Mouse (Mus musculus) activated CD4-positive, CD25-positive, alpha-beta regulatory T cell, adult 4 months (primary cell): ENCODE data around the gene Pramel1. TPM values are rescaled to one million over a fixed set of nuclear protein-coding genes. Genes with fewer than 3 reads are reported as not detected.
A peak's percentile ranks its signal among the peaks of the same experiment; 100 is the strongest.
"Not testable (repeated sequence)": the region's sequence is repeated elsewhere in the genome, so short reads cannot be mapped to it uniquely, and the experiment has no call there.

Experiments
- ATAC-seq: one replicate; pipeline ENCODE4 v1.8.0; 2017
- polyA plus RNA-seq, 2 experiments: library from polyadenylated mRNA; unstranded; fragments of 100-300 nt; shearing (Covaris generic); gene quantifications; one replicate each; pipeline ENCODE4 v1.2.1; 2017

The Pramel1 gene
- polyA plus RNA-seq = not detected

DNA sequence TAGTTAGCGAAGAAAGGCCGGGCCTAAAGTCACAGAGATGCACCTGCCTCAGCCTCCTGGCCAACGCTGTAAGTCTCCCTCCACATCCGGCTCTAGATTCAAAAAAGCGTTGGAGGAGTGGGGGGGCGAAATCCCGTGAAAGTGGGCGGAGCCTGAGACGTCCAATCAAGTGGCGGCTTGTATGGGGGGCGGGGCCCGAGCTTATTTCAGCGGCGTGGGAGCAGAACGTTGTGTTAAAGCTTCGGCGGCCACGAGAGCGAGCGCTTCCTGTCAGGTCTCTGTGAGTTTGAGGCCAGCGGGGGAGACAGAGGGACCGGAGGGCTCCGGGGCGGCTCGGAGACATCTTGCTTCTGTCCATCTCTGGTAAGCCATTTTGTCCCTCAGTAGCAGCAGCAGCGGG is at the start of gene Pramel1:
Gene Pramel1 (plus strand): TSS at position 248 of the 400 bp plus-strand sequence.
- no peak for ATAC-seq

GRCm38 (mm10) chr4:143345491-143345890 is 48.7 kb upstream of the Pramel1 start:
- not testable (repeated sequence) for ATAC-seq

- ATAC-seq = no peak
Observed at GRCm38 (mm10) chr4:143348678-143349077, 45.5 kb upstream of the Pramel1 start.

- ATAC-seq = no peak
Observed at GRCm38 (mm10) chr4:143349484-143349906, 44.7 kb upstream of the Pramel1 start, which contains the start of gene Lrrc38. Gene Lrrc38 (plus strand): TSS chr4:143349757.

DNA sequence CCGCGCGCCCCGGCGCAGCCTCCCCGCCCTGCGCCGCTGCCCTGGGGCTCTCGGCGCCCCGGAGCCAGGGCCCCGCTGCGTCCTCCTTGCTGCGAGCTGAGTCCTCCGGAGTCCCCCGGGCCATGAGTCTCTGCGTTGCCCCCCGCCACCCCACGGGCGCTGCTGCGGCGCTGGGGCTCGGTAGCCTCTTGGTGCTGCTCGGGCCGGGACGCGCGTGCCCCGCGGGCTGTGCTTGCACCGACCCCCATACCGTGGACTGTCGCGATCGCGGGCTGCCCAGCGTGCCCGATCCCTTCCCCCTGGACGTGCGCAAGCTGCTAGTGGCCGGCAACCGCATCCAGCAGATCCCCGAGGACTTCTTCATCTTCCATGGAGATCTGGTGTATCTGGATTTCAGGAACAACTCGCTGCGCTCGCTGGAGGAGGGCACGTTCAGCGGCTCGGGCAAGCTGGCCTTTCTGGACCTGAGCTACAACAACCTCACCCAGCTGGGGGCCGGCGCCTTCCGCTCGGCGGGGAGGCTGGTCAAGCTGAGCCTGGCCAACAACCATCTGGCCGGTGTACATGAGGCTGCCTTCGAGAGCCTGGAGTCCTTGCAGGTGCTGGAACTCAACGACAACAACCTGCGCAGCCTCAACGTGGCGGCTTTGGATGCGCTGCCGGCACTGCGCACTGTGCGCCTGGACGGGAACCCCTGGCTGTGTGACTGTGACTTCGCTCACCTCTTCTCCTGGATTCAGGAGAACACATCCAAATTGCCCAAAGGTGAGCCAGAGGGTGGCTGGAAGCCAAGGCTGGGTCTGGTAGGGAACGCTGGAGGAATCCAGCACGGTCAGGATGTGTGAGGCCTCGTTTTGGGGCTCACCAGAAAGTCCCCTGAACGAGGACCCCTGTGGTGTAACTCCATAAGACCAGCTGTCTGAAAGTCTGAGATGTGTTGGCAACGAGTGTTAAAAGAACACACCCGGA is 43.9 kb upstream of the Pramel1 start:
- no peak for ATAC-seq

DNA sequence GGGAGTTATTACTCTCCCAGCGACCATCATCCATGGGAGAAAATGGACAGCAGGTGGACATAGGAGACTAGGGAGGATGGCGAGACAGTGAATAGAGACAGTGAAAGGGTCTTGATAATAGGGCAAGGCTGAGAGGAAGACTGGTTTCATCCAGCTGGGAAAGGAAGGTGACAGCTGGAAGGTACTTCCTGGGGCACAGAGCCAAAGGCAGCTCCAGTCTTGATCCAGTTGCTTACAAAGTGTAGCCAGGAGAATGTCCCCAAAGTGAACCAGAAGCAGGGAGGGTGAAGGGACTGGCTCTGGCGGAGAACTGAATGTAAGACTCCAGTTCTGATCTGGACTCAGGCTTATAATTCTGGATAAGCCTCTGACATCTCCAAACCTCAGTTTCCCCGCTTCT is 41.9 kb upstream of the Pramel1 start:
- ATAC-seq = no peak

- ATAC-seq = no peak
Observed at GRCm38 (mm10) chr4:143361520-143361919, 32.7 kb upstream of the Pramel1 start.

GRCm38 (mm10) chr4:143366415-143367041 is 27.7 kb upstream of the Pramel1 start:
- ATAC-seq = no peak

- no peak for ATAC-seq
Observed at GRCm38 (mm10) chr4:143379480-143379879, 14.7 kb upstream of the Pramel1 start.

DNA sequence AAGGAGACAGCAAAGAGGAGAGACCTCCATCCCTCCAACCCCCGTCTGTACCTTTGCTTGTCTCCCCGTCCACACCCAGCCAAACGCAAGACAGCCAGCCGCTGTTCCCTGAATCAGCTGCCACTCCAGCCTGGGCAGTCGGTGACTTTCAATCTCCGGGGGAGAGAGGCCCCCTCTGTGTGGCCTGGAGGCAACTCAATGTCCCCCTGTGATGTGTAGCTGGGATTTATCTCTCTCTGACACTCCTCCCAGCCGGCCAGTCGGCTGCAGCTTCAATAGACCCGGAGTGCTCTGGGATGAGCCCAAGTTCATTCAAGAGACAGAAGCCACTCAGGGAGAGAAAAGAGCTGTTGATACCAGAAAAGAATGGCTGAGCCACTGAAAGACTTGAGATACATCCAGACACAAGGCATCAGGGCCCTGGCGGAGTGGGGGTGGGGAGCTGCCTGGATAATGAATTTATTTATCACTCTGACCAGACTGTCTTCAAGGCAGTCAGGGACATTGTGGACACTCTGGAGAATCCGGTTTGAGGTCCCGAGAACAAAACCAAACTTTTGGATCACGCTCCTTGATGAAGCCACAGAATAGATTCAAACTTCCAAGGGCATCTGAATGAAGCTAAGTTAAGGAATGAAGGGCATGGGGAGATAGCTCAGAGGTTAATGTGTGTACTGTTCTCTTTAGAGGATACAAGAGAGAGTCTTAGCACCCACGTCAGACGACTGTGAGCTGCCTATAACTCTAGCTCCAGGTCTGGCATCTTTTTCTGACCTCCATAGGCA is 14.1 kb upstream of the Pramel1 start:
- no peak for ATAC-seq

- no peak for ATAC-seq
Observed at GRCm38 (mm10) chr4:143380716-143381004, 13.6 kb upstream of the Pramel1 start.

DNA sequence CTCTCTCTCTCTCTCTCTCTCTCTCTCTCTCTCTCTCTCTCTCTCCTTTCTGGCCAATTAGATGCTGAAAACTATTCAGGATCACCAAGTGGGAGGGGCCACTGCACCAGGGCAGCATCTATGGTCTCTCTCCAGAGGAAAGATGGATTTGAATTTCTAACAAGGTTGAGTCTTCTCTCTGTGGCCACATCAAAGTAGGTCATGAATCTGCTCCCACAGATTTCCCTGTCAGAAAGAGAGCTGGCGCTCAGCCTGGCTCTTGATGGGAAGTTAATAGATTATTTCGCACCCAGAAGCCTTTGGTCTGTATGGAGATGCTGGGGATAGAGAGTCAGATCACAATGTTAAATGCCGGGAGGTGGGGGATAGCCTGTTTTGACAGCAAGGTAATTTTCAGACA is 12.1 kb upstream of the Pramel1 start:
- ATAC-seq = no peak

GRCm38 (mm10) chr4:143383646-143384045 is 10.6 kb upstream of the Pramel1 start:
- no peak for ATAC-seq

DNA sequence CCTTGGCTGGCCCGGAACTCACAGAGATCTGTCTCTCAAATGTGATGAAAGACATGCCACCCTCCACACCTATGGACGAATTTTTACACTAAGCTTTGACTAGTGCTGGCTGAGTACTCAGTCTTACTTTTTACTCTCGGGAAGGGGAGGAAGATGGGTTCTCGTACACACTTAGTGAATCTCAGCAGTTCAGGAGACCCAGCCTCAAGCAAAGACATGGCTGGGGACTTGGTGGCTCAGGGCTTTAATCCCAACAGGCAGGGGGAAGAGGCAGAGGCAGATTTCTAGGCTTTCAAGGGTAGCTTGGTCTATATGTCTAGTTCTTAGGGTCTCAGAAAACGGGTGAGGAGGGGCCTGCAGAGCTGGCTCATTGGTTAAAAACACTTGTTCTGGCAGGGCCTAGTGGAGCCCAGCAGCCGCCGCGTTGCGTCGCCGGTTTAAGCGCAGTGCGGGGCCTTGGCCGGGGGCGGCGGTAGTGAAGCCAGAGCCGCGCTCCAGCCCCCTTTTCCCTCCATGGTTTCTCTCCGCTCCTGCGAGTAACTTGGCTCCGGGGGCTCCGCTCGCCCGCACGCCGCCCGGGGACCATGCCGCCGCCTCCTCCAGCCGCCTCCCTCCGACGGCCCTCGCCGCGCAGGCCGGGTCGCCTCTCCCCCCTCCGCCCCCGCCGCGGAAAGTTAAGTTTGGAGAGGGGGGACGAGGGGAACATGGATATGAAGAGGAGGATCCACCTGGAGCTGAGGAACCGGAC is 5.1 kb upstream of the Pramel1 start:
- no peak for ATAC-seq

DNA sequence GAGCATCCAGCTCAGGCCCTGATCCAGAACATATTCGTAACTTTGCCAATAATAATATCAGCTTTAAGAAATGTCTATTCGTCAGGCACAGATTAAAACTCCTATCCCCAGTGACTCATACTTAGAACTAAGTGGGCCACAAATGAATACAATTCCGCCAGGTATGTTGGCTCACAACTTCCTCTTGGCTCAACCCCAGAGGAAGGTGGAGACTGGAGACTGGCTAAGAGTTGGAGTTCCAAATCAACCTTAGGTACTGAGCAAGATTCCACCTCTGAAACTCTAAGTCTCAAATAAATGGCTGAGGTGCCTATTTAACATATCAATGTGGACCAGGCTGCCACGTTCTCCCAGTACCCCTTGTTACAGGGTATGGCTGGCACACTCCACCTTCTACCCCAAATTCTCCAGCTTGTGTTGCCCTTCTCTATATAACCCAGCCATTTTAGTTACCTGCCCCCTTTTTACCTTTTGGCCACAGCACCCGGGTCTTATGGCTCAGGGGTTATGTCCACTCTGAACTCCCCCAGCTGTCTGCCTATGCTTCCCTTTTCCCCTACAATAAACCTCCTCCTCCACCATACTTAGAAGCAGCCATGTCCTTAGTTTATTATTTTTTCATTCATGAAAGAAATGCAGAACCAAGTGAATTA is 17.5 kb downstream of the Pramel1 start:
- ATAC-seq = no peak

GRCm38 (mm10) chr4:143412219-143413092 is 18.2 kb downstream of the Pramel1 start, which contains the start of gene Pramef8:
Gene Pramef8 (plus strand): TSS chr4:143412426.
- peak; percentile 94 for ATAC-seq

DNA sequence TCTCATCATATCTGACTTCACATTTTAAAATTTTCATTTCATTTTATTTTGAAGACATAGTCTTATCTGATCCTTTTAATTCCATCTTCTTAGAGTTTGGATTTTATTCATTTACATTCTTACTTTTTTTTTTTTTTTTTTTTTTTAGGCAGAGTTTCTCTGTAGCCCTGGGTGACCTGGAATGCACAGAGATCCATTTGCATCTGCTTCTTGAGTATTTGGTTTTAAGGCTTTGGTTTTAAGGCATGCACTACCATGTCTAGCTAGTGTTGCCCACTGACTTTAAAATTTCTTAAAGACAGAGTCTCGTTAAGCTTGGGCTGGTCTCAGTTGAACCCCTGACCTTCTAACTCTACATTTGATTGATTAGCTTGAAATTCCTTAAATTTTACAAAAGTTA is 19.4 kb downstream of the Pramel1 start:
- no peak for ATAC-seq

- ATAC-seq = no peak
Observed at GRCm38 (mm10) chr4:143414121-143414520, 19.9 kb downstream of the Pramel1 start.

GRCm38 (mm10) chr4:143426770-143427169 is 32.5 kb downstream of the Pramel1 start:
- ATAC-seq = not testable (repeated sequence)
